Mouse (Mus musculus): ENCODE measurements at regions not wholly inside any gene's neighbourhood (a gene's known extent, or its start where the extent isn't known, plus 50 kb on each side); places are given as distances from the start of the nearest gene placed in this dataset.

DNA sequence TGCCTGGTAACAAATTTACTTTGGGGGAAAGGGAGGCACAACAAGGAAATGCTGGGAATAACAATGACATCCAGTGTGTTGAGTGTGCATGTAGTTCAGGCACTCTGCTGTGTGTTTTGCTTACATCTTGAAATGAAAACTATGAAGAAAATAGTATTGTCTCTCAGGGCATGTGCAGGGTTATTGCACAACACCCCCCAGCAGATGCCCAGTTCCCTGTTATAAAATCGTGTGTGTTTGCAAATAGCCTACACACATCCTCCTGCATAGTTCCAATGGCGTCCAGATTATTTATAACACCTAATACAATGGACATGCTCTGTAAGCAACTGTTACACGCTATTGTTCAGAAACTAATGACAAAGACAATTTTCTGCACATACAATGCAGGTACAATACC lies 220.0 kb upstream of the Pgrmc2 start:
- no peak for DNase-seq (ENCODE audit: low read depth)

DNA sequence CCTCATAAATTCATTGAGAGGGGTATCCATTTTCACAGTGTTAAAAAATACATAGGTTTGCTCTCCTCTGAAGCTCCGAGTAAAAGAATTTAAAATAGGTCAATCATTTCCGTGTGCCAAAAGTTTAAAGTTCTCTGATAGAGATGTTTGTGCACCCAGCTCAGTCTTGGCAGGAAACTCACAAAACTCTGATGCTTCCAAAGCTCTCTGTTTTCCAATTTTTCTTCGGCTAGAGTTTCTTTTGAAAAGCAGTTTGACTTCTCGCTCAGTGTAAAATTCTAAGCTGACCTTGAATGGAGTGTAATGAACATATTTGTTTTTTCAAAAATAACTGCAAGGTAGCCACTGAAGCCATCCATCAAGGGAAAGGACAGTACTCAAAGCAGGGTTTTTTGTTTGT lies 215.9 kb upstream of the Pgrmc2 start:
- no peak for DNase-seq (ENCODE audit: low read depth)

DNA sequence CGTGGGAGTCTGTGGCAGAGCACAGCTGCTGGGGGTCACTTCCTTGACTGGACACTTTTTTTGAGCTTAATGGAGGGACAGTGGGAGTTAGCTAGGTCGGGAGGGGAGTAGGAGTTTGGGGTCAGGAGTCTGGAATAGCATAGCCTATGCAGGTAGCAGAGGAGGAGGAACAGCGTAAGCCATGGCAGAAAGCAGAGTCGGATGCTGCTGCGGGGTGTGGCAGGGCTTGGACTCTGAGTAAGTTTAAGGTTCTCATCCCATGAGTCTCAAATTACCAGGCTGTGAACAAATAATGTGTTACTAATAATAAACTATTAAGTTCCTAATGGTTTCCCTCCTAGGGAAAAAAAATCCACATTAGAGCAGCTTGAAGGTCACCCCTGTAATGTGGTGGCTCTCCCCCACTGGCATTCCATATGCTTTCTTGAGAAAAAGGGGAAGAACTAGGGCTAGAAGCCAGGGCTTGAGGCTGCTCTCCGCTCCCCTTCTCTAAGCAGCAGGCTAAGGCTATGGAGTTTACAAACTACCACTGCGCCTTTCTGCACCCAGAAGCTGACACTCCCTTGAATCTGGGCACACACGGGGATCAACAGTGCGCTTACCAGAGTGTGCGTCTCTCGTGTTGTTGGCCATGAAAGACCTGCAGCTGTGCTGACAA lies 213.4 kb upstream of the Pgrmc2 start:
- no peak for DNase-seq (ENCODE audit: low read depth)

DNA sequence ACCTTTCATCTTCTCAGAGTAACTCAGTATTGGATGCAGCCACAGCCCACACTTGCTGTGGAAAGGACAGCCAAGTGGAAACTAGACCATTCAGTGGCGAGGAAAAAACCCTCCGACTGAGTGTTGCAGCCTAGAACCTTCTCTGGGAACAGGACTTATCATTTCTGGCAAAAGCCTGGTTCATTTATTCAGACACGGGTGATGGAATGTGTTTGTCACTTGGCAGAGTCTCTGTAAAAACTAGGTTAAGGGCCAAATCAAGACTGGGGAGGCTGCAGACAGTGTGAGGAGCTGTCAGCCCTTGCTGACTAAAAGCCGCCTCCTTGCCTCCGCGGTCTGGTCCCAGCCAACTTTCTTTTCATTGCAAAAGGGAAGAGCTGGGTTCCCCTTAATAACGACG lies 212.3 kb upstream of the Pgrmc2 start:
- no peak for DNase-seq (ENCODE audit: low read depth)

DNA sequence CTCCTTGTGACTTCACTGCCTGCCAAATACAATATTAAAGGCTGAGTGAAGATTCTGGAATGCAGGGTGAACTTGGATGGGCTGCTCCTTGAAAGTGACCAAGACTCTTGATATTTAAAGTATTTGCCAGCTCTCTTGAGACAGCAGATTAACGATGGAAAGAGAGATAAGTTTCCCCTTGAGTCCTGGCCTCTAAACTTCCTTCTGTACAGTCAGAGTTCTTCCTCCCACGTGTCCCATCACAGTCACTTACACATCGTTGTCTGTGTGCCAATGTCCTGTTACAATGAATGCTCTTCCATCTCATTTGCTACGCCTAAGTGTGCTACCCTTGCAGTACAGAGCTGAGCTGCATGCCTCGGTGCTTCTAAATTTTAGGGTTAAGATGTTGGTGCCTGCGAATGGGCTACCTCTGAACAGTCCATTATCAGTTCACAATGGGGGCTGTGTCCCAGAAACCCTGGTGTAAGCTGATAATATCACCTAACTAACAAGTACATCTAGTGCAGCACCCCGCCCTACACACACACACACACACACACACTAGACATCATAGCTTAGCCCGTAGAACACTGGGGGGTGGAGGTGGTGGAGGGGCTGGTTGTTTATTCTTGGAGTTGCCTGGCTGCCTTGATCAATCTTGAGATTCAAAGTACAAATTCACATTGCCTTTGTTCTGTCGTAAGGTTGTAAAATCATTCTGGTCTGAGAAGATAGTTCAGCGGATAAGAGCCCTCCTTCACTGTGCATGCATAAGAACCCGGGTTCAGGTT lies 207.9 kb upstream of the Pgrmc2 start:
- no peak for DNase-seq (ENCODE audit: low read depth)

DNA sequence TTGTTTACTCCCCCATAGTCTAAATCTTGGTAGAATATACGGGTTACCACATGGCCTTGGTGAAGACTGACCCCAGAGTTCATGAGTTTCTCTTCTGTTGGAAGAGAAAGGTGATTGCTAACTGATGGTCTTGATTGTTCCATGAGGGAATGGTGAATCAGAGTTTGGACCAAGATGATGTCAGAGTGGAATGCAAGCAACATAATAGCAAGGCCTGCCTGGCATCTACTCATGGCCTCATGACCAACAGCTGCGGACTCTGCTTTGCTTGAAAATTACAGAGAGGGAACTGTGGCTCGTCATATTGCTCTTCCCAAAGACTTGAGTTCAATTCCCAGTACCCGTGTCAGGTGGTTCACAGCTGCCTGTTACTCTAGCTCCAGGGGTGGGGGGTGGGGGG lies 205.9 kb upstream of the Pgrmc2 start:
- no peak for DNase-seq (ENCODE audit: low read depth)

DNA sequence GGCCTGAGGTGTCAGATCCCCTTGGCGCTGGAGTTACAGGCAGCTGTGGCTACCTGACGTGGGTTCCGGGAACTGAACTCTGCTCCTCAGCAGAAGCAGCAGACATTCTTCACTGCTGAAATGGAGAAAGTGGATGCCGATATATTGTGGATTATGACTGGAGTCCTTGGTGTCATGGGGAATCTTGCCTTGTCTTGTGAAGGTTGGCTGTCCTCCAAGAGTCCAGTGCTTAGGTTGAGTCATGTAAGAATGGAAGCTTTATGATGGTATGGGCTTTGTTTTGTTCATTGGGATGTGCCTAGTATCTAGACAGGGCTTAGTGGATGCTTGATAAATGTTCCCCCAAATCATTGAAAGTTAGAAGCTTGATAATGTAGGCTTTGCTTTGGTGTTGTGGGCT lies 205.2 kb upstream of the Pgrmc2 start:
- DNase-seq (ENCODE audit: low read depth) = no peak

DNA sequence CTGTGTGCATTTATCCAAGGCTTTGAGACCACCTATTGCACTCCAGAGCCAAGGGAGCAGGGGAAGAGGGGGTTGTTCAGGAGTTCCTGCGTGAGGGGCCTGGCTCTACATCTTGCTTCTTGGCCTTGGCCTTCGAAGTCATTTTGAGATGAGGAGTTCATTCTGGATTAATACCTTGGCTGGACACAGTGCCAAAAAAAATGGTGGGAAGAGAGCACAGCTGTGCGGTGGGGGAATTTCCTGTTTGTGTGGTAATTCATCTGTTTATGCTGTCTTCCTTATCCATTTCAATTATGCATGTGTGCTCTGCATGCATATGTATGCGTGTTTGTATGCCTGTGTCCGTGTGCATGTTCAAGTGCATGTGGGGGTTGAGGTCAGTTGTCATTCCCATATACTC lies 202.5 kb upstream of the Pgrmc2 start:
- DNase-seq (ENCODE audit: low read depth) = no peak

DNA sequence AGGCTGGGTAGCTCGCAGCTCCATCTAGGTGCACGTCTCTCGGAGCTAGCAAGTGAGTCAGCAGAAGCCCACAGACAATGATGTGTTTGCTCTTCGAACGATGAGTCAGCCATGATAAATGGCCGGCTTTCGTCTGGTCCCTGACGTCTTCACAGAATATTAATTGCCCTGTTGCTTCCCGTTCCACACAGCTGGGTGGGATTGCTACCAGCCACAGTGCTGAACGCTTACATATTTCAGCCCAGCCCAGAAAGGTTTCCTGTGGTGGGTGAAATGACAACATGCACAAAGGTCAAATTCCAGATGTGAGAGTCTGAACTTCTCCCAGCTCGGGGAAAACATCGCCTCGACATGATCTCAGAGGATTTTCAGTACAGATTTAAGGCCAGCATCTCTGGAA lies 202.1 kb upstream of the Pgrmc2 start:
- no peak for DNase-seq (ENCODE audit: low read depth)

DNA sequence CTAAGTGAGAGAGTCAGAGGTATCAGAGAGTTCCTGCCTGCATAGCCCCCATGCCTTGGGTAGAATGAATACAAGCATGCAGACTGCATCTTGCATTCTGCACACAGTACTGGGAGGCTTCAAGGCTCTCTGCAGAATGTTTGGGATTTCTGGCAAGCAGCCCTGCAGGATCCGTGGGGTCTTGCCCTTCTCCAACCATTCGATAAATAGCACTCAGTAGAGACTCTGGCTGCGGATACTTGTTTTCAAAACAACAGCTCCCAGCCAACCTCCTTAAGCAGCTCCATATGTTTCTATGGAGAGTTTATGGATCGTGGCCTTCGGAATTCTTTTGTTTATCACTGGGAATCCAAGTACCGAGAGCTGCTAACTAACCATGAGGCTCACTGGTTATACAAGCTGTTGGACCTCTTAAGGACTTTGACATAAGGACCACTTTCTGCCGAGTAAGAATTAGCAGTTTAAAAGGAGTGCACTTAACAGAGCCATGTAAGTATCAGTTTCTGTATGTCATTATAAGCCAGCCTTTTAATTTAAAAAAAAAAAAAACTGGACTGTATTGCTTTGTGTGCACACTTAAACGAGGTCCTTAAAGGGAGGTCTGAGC lies 199.7 kb upstream of the Pgrmc2 start:
- no peak for DNase-seq (ENCODE audit: low read depth)

DNA sequence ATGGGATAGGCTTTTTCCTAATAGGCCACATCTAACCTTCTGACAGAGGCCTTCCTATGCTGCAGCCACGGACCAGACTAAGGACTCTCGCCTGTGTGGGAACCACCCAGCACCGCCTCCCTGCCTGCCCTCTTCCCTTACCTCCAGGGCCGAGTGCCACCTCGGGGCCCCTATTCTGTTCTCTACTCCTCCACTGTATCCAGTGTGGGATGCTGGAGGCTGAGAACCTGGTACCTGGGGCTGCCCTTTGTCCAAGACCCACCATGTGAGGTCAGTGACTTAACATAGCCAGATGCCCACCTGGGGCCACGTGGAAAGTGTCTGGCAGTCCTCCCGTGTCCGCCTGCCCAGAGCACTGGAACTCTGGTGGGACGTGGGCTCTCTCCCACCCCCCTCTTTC lies 193.2 kb upstream of the Pgrmc2 start:
- DNase-seq (ENCODE audit: low read depth) = no peak

DNA sequence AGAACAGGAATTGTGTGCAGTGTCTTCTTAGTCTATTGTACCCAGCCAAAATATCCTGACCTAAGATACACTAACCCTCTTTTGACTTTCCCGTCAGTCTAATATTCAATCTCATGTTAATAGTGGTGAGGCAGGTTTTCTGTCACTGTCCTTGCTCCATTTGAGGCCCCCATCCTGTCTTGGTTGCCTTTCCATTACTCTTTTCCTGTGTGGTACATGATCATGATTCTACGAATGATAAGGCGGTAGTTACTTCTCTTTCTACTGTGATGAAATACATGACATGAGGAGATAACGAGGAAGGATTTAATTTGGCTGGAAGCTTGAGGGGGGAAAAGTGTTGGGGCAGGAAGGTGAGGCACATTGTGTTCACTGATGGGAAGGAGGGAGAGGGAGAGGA lies 185.7 kb upstream of the Pgrmc2 start:
- no peak for DNase-seq (ENCODE audit: low read depth)

DNA sequence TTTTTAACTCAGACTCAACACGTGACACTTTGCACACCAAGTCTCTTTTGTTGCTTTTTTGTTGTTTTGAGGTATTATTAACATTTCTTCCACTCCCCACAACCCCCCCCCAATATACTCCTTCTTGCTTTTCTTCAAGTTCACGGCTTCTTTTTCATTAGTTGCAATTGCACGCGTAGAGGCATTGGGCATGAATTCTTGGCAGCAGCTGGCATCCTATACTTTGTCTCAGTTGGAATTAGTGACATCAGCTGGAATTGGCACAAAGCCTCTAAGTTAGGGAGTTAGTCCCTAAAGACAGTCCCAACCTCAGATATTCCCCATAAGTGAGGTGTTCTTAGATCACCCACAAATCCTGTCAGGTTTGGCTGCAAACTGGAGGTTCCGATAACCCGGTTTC lies 183.4 kb upstream of the Pgrmc2 start:
- no peak for DNase-seq (ENCODE audit: low read depth)

DNA sequence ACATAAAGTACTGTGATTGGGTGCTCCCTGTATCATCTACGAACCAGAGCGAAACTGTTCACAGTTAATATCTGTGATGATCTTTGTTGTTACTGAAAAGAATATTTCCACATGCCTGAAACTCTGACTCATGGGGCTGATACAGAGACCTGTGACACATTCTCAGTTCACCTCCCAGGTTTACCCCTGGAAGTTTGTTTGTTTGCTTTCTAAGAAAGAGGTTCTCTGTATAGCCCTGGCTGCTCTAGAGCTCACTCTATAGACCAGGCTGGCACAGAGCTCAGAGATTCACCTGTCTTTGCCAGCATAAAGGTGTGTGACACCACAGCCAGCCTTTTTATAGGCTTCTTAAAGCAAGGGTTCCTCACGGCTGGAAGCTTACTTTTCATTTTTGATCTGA lies 182.6 kb upstream of the Pgrmc2 start:
- no peak for DNase-seq (ENCODE audit: low read depth)

DNA sequence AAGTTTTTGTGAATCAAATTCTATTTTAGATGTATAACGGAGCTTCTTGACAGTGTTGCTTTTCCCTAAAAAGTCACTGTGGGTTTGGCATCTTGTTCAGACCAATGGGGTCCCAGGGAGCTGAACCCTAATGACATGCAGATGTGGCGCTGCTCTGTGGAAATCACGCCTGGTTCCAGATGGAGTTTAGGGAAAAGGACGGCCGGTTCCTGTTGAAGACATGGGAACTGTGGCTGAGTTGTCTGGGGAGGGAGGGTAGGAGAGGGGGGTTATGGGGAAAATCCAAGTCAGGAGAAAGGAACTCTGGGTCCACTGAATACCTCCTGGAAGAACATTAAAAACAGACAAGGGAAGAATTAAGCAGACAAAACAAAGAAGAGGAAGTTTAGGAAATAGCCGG lies 175.4 kb upstream of the Pgrmc2 start:
- no peak for DNase-seq (ENCODE audit: low read depth)

DNA sequence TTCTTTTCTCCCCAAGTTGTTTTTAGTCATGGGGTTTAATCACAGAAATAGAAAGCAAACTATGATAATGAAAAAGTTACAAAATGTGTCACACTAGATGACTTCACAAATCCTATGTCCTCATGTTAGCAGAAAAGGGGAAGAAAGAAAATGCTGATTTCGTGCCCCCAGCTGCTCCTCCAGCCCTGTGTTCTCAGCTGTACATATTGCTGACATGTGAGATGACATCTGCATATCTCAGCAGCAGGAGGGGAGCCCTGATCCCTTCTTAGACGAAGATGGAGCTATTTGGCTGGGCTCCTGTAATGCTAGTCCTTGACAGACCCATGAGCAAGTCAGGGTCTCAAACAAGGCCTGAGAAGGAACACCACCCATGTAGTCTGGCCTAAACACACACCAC lies 162.1 kb upstream of the Pgrmc2 start:
- no peak for DNase-seq (ENCODE audit: low read depth)

DNA sequence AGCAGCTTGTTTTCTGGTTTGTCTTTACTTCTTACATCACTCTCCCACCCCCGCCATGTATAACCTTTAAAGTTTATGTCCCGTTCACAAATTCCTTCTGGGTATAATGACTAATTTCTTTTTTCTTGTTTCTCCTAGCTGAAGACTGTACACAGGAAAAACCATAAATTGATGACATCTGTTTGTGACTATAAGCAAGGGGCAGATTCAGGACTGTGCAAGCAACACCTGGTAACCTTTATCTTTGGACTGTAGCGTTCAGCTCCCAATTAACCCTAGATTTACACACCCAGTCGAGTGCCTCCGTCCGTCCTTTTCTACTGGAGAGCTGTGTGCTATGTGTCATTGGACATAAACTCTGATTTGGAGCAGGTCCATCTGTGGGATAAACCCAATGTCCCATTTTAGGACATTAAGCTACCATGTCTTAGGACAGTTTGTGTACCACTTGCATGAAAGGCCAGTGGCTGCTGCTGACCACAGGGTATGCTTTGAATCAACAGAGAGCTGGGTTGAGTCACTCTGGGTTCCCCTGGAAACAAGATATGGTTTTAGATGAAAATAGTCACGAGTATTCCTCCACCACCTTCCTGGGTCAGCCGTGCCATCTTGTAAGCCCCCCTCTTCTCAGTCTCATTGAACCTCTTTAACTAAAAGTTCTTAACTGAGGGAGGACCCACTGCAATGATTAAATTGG lies 159.2 kb upstream of the Pgrmc2 start:
- no peak for DNase-seq (ENCODE audit: low read depth)

DNA sequence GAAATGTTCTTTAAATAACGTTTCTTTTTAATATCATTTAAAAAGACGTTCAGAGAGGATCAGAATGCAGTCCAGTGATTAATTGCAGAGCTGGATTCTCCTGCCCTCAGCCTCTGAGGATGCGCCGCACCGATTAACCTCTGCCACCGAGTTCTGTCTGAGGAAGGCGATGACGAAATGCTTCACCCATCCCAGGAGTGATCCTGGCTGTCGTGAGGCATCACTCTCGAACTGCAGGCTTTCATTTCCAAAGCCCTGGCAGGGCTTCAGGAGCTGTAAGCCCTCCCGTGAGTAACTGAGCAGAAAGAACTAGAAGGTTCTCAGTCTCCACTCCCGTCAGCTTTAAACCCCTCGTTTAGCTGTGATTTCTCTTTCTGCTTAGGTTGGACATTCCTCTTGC lies 157.0 kb upstream of the Pgrmc2 start:
- DNase-seq (ENCODE audit: low read depth) = no peak

DNA sequence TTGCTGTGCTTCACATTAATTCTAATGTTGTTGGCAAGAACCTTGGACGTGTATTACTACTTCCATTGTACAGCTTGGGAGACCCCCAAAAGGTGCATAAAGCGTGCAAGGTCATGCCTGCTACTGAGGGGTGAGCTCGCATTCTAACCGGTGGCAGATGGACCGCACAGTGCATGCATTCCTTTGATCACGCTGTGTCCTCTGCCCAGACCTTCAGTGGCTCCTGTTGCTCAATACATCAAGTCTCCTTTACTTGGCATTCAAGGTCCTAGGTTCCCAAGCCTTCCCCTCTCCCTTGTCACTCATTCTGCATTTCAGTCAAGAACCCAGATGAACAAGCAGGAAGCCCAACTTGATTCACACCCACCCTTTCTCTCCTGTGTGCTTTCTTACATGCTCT lies 156.4 kb upstream of the Pgrmc2 start:
- no peak for DNase-seq (ENCODE audit: low read depth)

DNA sequence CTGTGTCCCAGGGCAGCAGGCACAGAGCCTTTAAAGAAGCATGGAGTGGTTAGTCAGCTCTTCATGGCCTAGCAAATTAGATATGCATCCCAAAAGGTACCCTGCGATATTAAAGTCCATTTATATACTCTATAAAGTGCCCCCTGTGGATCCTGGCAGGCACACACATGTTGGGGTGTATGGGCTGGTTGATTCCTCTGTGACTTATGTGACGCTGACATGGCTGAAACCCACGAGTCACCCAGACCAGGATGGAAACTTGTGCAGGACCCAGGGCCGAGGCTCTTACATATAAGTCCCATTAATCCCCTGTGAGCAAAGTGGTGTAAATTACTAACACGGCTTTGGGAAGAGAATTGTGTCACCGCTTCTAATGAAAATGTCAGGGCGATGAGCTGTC lies 155.2 kb upstream of the Pgrmc2 start:
- no peak for DNase-seq (ENCODE audit: low read depth)

DNA sequence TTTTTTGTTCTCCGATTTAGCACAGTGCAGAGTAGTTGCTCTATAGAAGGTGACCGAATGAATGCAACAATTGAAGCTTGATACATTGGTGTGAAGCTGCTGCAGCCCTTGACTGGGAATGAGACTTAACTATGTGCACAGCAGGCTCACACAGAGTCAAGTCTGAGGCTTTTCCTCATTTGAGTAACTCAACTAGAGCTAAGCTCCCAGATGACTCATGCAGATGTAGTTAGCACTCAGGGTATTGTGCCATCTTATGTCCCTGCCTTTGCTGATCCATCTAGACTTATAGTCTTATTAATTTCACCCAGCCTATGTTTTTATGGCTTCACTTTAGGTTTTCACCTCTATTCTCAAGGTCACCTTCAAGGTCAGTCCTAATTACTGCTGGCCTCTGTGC lies 152.8 kb upstream of the Pgrmc2 start:
- no peak for DNase-seq (ENCODE audit: low read depth)

DNA sequence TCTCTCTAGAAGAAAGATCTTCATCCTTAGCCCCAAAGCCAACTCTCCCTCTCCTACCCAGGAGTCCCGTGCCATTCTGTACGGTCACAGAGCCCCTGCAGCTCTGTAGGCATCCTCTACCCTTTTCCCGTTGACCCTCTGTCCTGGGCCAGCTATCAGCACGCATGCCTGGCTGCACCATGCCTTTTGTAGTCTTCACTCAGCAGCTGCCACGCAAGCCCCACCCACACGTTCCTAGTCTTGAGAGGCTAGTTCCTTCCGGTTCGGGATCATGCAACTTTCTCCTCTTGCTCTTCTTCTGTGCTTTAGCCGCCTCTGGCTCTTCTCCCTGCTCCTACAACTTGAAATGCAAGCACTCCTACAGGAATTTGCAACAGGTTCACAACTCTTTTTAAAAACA lies 152.1 kb upstream of the Pgrmc2 start:
- no peak for DNase-seq (ENCODE audit: low read depth)

DNA sequence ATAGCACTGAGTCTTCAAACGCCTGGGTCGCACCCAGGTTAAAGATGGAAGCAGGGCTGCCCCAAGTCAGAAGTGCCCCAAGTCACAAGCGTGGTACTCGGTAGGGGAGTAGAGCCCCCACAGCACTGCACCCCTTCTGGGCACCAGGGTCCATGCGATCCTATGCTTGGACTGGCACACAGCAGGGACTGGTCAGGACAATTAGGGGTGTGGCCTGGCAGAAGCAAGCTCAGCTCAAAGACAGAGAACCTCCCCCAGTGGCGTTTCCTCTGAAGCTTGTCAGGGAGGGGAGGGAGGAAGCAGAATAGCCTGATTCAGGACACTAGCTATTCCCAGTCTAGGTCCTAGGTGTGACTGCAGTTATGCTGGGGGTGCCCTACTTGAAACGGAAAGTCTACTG lies 151.3 kb upstream of the Pgrmc2 start:
- DNase-seq (ENCODE audit: low read depth) = no peak

All from c-Kit-positive CD71-positive TER-119-negative erythroid progenitor cells, embryonic 14.5 days (primary cell).